Mouse (Mus musculus) heart, embryonic 14.5 days (tissue): ENCODE results near the gene Gm10645. TPM values are rescaled to one million over a fixed set of nuclear protein-coding genes. Genes with fewer than 3 reads are reported as not detected.

ENCODE experiments used
- ATAC-seq: fragments of 200-750 bp; cut with Nextera tagmentation; 2 replicates; pipeline ENCODE4 v1.8.0; 2017; ENCODE audit warnings: low read depth, moderate TSS enrichment; ENCODE audit not compliant: insufficient number of reproducible peaks, insufficient read depth, low FRiP score
- H3K27ac ChIP-seq, 2 experiments: fragments of 200-500 bp in 1 of 2; fragments of 300-500 bp in 1 of 2; sonication (generic) in 1 of 2; replicated peaks in 1 of 2; 2 replicates each; pipeline ENCODE4 v1.5.1; 2012 to 2014; ENCODE audit warnings: low read depth in 2 of 2, low read length in 2 of 2, control low read depth in 1 of 2, mild to moderate bottlenecking in 1 of 2, mixed read lengths in 1 of 2; ENCODE audit not compliant: control insufficient read depth in 1 of 2, insufficient read depth in 1 of 2
- H3K27me3 ChIP-seq: fragments of 300-500 bp; sonication (generic); 2 replicates; pipeline ENCODE4 v1.6.1; 2014; ENCODE audit warnings: mild to moderate bottlenecking, low read length, control low read depth; ENCODE audit not compliant: control insufficient read depth, insufficient read depth
- H3K36me3 ChIP-seq: fragments of 300-500 bp; sonication (generic); 2 replicates; pipeline ENCODE4 v1.6.1; 2014; ENCODE audit warnings: mild to moderate bottlenecking, control low read depth, low read length, mixed read lengths; ENCODE audit not compliant: control insufficient read depth, insufficient read depth
- H3K4me1 ChIP-seq, 2 experiments: fragments of 200-500 bp in 1 of 2; fragments of 300-500 bp in 1 of 2; sonication (generic) in 1 of 2; 2 replicates each; pipeline ENCODE4 v1.6.1; 2012 to 2014; ENCODE audit warnings: low read length in 2 of 2, control low read depth in 1 of 2, mixed read lengths in 1 of 2; ENCODE audit not compliant: control insufficient read depth in 2 of 2, insufficient read depth in 2 of 2
- H3K4me2 ChIP-seq: fragments of 300-500 bp; sonication (generic); 2 replicates; pipeline ENCODE4 v1.6.1; 2014; ENCODE audit warnings: mild to moderate bottlenecking, low read length
- H3K4me3 ChIP-seq, 2 experiments: fragments of 200-500 bp in 1 of 2; fragments of 300-500 bp in 1 of 2; sonication (generic) in 1 of 2; 2 replicates each; pipeline ENCODE4 v1.5.1; 2012 to 2014; ENCODE audit warnings: low read length in 2 of 2, mild to moderate bottlenecking in 2 of 2, control low read depth in 1 of 2, low read depth in 1 of 2, moderate library complexity in 1 of 2; ENCODE audit not compliant: control insufficient read depth in 1 of 2, insufficient read depth in 1 of 2
- H3K9ac ChIP-seq: fragments of 300-500 bp; sonication (generic); 2 replicates; pipeline ENCODE4 v1.6.1; 2014; ENCODE audit warnings: mild to moderate bottlenecking, low read length
- H3K9me3 ChIP-seq: fragments of 300-500 bp; sonication (generic); 2 replicates; pipeline ENCODE4 v1.6.1; 2016; ENCODE audit warnings: low read length, control low read depth; ENCODE audit not compliant: control insufficient read depth
- WGBS: fragments of 180-500 bp; shearing (Covaris S2); extraction: QIAGEN DNeasy Blood & Tissue Kit; methylation state at CpG from one replicate; pipeline ENCODE4 v1.1.7; 2014; 5-methylcytosine and 5-hydroxymethylcytosine counted together
- polyA plus RNA-seq: library from polyadenylated mRNA; unstranded; fragments of >200 nt; fragmentation: Nextera tagmentation; extraction: Ambion mirVana; gene quantifications from 2 replicates; pipeline ENCODE4 v1.2.1, GENCODE M21; 2014

The Gm10645 gene
- polyA plus RNA-seq, 1 experiment from 2014 or later, result 1.2 TPM

DNA sequence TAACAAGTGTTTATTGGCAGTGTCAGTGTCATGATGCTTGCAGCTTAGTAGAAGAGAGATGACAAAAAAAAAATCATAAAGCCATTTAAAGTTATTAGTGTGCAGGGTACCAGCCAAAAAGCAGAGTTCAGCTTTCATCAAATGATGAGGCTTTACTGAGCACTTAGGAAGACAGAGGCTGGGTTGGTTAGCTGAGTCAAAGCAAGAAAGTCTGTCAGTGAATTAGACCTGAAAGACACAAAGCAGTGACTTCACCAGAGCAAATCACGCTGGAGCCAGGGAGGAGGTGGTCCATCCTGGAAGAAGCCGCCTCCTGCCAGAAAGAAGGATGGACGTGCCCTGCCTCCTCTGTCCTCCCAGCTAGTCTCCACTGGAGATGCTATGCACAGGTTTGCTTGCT is 2.0 kb upstream of the Gm10645 start:
- Histone ChIP-seq H3K9me3 (no peaks in the 10 kb centered on the region), H3K4me1 (peaks cover 0 to 4% of the 10 kb centered on the region in 2 experiments; a peak in 2 of 4 replicates), H3K9ac (no peak overlapping the region), H3K27ac (no peak overlapping the region), H3K4me2 (no peak overlapping the region), H3K27me3 (peaks cover 23% of the 10 kb centered on the region), H3K36me3 (no peaks in the 10 kb centered on the region), H3K4me3 (no peak overlapping the region)
- 64% methylated on average over 3 of the region's 3 CpGs for WGBS
- no peak for ATAC-seq

DNA sequence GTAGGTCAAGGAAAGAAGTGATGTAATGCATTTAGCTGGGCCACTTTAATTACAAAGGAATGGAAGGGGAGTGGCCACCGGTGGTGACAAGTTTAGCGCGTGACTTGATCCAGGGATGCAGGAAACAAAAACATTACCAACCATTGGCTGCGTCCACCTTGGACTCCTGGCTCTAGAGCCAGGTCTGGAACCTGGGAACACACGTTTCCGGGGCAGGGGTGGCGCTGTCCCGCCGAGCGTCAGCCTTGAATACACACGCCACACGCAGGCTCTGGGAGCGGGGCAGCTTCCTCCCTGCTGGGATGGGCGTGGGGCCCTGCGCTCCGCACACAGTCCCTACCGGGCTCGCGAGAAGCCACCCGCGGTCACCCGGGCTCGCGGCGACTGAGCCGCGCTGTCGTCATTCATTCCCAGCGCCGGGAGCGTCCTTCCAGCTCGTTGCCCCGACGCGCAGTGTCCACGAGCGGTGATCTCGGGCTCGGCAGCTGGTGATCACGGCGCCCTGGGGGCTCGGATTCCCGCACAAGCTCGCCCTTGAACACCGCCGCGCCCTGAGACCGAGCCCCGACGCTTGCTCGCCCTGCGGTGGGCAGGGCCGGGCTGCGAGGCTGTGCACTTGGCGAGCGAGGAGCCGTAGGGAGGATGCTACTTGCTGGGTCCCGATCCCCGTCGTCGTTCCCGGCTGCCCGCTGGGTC is 587 bp downstream of the Gm10645 start, which contains the start of gene Tbc1d9:
TSS of gene Tbc1d9 (plus strand) at position 118 of the 696 bp plus-strand sequence.
- H3K27ac ChIP-seq, result peak within 1 kb of the TSS; percentile 10 to 62; a peak in 3 of 4 replicates
- peak; percentile 86 for ATAC-seq
- H3K4me3 ChIP-seq, result peak within 1 kb of the TSS; percentile 61 to 71
- H3K27me3 ChIP-seq, result peaks cover 27% of the 10 kb centered on the region
- peak within 1 kb of the TSS; percentile 98 for H3K4me2 ChIP-seq
- H3K4me1 ChIP-seq, result peaks cover 0 to 4% of the 10 kb centered on the region in 2 experiments; a peak in 2 of 4 replicates
- no peaks in the 10 kb centered on the region for H3K9me3 ChIP-seq
- H3K9ac ChIP-seq, result peak within 1 kb of the TSS; percentile 85
- H3K36me3 ChIP-seq, result no peaks in the 10 kb centered on the region
- under 1% methylated on average over 60 of the region's 63 CpGs for WGBS

DNA sequence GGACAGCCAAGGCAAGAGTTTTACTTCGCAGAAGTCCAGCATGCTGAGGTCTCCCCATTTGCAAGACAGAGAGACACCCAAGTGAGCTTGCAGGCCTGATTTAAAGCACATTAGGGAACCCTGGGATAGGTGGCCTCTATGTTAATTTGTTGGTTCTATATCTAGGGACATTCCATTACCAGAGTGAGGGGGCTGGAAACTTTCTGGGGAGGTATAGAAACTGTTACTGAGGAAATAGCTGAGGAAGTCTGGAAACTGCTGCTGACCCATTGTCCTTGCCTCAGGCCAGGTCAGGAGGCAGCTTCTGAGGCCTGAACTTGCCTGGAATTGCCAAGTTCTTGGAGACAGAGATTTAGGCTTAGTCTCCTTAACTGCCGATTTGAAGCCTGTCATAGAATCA is 5.4 kb downstream of the Gm10645 start:
- 78% methylated on average over 2 of the region's 2 CpGs for WGBS
- Histone ChIP-seq H3K4me1 (peaks cover 0 to 4% of the 10 kb centered on the region in 2 experiments; a peak in 2 of 4 replicates), H3K27ac (no peak overlapping the region), H3K27me3 (peaks cover 18% of the 10 kb centered on the region), H3K9ac (no peak overlapping the region), H3K4me2 (no peak overlapping the region), H3K4me3 (no peak overlapping the region), H3K36me3 (no peaks in the 10 kb centered on the region), H3K9me3 (no peaks in the 10 kb centered on the region)
- ATAC-seq, result no peak

DNA sequence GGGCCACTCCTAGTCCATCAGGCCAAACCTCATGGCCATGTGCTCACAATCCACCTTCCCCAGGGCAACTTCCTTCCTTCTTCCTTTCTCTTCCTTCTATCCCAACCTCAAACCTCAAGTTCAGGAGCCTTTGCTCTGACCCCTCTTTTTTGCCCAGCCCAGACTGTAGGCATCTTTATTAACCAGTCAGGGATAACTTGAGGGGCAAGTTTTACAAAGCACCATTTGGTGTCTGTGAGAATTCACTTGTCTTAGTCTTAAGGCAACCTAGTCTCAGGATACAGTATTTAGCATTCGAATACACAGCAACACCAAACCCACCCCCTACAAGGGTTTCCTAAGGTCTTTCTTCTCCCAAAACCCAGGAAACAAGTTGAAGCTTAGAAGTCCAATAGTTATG is 6.4 kb downstream of the Gm10645 start:
- no peak for ATAC-seq
- no peak overlapping the region for H3K4me3 ChIP-seq
- no peaks in the 10 kb centered on the region for H3K9me3 ChIP-seq
- no peaks in the 10 kb centered on the region for H3K4me1 ChIP-seq
- no peak overlapping the region for H3K27ac ChIP-seq
- no peak overlapping the region for H3K4me2 ChIP-seq
- WGBS, result 62% methylated on average over 1 of the region's 1 CpGs
- peaks cover 14% of the 10 kb centered on the region for H3K27me3 ChIP-seq
- H3K36me3 ChIP-seq, result no peaks in the 10 kb centered on the region
- H3K9ac ChIP-seq, result no peak overlapping the region

DNA sequence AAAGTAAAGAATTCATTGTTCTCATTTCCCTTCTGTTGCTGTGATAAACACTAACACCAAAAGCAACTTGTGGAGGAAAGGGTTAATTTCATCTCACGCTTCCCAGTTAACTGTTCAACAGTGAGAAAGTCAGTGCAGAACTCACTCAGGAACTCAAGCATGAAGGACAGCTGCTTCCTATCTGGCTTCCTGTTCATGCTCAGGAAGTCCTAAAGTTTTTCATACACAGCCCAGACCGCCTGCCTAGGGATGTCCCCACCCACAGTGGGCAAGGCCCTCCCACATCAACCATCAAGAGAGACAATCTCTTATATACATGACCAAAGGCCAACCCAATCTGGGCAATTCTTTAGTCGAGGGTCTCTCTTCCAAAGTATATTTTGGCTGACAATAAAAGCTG is 7.0 kb downstream of the Gm10645 start:
- no peaks in the 10 kb centered on the region for H3K4me1 ChIP-seq
- H3K27ac ChIP-seq, result no peak overlapping the region
- H3K27me3 ChIP-seq, result peaks cover 9% of the 10 kb centered on the region; the same call in 1 of the 2 replicates
- H3K9ac ChIP-seq, result no peak overlapping the region
- H3K9me3 ChIP-seq, result no peaks in the 10 kb centered on the region
- WGBS, result 49% methylated on average over 3 of the region's 3 CpGs
- no peak overlapping the region for H3K4me2 ChIP-seq
- H3K4me3 ChIP-seq, result no peak overlapping the region
- ATAC-seq, result no peak
- H3K36me3 ChIP-seq, result no peaks in the 10 kb centered on the region

DNA sequence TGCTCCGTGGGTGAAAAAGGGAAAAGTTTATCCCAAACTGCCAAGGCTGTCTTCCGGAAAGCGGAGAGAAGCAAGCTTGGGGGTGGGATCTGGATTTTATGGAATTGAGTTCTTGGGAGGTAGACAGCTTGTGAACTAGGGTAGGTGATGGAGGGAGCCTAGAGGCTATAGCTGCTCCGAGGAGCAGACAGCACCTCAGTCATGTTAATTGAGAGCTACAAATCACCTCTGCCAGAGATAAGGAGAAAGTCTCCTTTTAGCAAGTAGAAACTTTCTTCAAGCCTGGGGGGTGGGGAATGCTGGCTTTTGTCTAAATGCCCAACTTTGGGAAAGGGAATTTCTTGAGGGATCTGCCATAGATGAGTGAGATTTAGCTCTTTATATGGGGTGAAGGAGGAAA is 10.9 kb downstream of the Gm10645 start:
- H3K4me1 ChIP-seq, result no peaks in the 10 kb centered on the region
- H3K4me3 ChIP-seq, result no peak overlapping the region
- ATAC-seq, result no peak
- no peak overlapping the region for H3K9ac ChIP-seq
- H3K9me3 ChIP-seq, result no peaks in the 10 kb centered on the region
- H3K36me3 ChIP-seq, result no peaks in the 10 kb centered on the region
- H3K27ac ChIP-seq, result no peak overlapping the region
- WGBS, result 37% methylated on average over 4 of the region's 4 CpGs
- no peak overlapping the region for H3K4me2 ChIP-seq
- no peaks in the 10 kb centered on the region for H3K27me3 ChIP-seq

DNA sequence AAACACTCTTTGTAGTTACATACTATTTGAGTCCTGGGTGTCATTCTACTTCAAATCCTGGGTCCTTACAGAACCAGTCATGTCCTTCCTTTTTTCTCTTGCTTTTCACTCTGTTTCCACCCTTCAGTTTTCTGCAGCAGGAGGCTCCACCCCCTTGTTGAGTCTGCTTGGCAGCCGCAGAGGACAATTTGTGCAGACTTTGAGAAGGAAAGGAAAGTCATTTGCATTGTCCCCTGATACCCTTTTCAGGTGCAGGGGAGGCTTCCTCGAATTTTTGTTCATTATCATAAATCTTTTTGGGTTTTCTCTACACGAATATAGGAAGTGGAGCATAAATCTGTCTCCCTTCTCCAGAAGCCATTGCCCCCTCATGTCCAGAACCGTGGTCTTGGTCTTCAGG is 13.5 kb downstream of the Gm10645 start:
- Histone ChIP-seq H3K36me3 (no peaks in the 10 kb centered on the region), H3K27me3 (no peaks in the 10 kb centered on the region), H3K9me3 (no peaks in the 10 kb centered on the region), H3K27ac (no peak overlapping the region), H3K4me2 (no peak overlapping the region), H3K4me1 (no peaks in the 10 kb centered on the region), H3K4me3 (no peak overlapping the region), H3K9ac (no peak overlapping the region)
- no peak for ATAC-seq
- 66% methylated on average over 4 of the region's 4 CpGs for WGBS

DNA sequence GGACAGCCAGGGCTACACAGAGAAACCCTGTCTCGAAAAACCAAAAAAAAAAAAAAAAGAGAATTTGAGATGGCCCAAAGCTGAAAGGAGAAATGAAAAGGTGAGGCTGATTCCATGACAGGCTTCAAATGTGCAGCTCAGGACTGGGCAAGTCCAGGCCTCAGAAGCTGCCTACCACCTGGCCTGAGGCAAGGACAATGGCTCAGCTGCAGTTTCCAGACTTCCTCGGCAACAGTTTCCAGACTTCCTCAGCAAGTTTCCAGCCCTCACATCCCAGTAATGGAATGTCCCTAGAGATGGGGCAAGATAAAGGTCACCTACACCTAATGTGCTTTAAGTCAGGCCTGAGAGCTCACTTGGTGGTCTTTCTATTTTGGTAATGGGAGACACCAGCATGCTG is 13.9 kb downstream of the Gm10645 start:
- H3K4me3 ChIP-seq, result no peak overlapping the region
- ATAC-seq, result no peak
- no peaks in the 10 kb centered on the region for H3K27me3 ChIP-seq
- H3K4me2 ChIP-seq, result no peak overlapping the region
- WGBS, result 61% methylated on average over 1 of the region's 2 CpGs
- no peaks in the 10 kb centered on the region for H3K9me3 ChIP-seq
- H3K27ac ChIP-seq, result no peak overlapping the region
- H3K36me3 ChIP-seq, result no peaks in the 10 kb centered on the region
- no peak overlapping the region for H3K9ac ChIP-seq
- H3K4me1 ChIP-seq, result no peaks in the 10 kb centered on the region
